Comparison of ENCODE assay signal across 8 mouse cellular contexts in genomic region chr5:24908141-24908819, GRCm38 (mm10).
DNase-seq lines count a peak whose midpoint lies in the region; ATAC-seq and TF ChIP-seq lines count a peak whose summit lies in the region.

No protein-coding gene starts in this region.

- peaks cover 12% of the 10 kb centered on the region for H3K36me3 ChIP-seq in forebrain, embryonic 10.5 days (replicated peaks)
- no peaks in the 10 kb centered on the region for H3K36me3 ChIP-seq in heart, embryonic 15.5 days
- no peaks in the 10 kb centered on the region for H3K36me3 ChIP-seq in liver, embryonic 15.5 days (replicated peaks)
- H3K36me3 ChIP-seq in neural tube, embryonic 14.5 days (ENCODE audit: control insufficient read depth, insufficient read depth, low read length): no peaks in the 10 kb centered on the region
- H3K36me3 ChIP-seq in testis, adult 2 months (ENCODE audit: control insufficient read depth, insufficient read depth, low read length): no peaks in the 10 kb centered on the region

- TF ChIP-seq POLR2A in brain, embryonic 14.5 days (IDR thresholded peaks at IDR 0.05; ENCODE audit: borderline replicate concordance, extremely low read depth, insufficient read depth, insufficient read length, poor library complexity, severe bottlenecking): peak; percentile 62
- peak; percentile 25; the same call in 1 of the 2 replicates for TF ChIP-seq POLR2A in testis, adult 2 months (IDR thresholded peaks at IDR 0.05; ENCODE audit: control insufficient read depth, low read depth, low read length)

- peaks cover 28% of the 10 kb centered on the region for H3K4me1 ChIP-seq in forebrain, embryonic 10.5 days
- peaks cover 22% of the 10 kb centered on the region for H3K4me1 ChIP-seq in heart, embryonic 15.5 days (replicated peaks)
- peaks cover 18% of the 10 kb centered on the region for H3K4me1 ChIP-seq in liver, embryonic 15.5 days (replicated peaks)
- H3K4me1 ChIP-seq in neural tube, embryonic 14.5 days (ENCODE audit: control insufficient read depth, insufficient read depth, low read length): peaks cover 8% of the 10 kb centered on the region; the same call in 1 of the 2 replicates
- H3K4me1 ChIP-seq in testis, adult 2 months (ENCODE audit: control insufficient read depth, insufficient read depth, low read length): peaks cover 7% of the 10 kb centered on the region

- H3K27ac ChIP-seq in forebrain, embryonic 10.5 days: peak overlapping the region; percentile 98
- H3K27ac ChIP-seq in heart, embryonic 15.5 days: peak overlapping the region; percentile 97
- H3K27ac ChIP-seq in liver, embryonic 15.5 days (replicated peaks): peak overlapping the region; percentile 78
- peak overlapping the region; percentile 94 for H3K27ac ChIP-seq in neural tube, embryonic 14.5 days (ENCODE audit: low read depth, low read length)
- peak overlapping the region; percentile 77 for H3K27ac ChIP-seq in testis, adult 2 months (ENCODE audit: control insufficient read depth, insufficient read depth, low read depth, low read length)

- H3K27me3 ChIP-seq in forebrain, embryonic 10.5 days (ENCODE audit: poor library complexity, severe bottlenecking): no peaks in the 10 kb centered on the region
- no peaks in the 10 kb centered on the region for H3K27me3 ChIP-seq in heart, embryonic 15.5 days
- H3K27me3 ChIP-seq in liver, embryonic 15.5 days: peaks cover 27% of the 10 kb centered on the region
- H3K27me3 ChIP-seq in neural tube, embryonic 14.5 days (ENCODE audit: control insufficient read depth, insufficient read depth, low read length): no peaks in the 10 kb centered on the region
- no peaks in the 10 kb centered on the region for H3K27me3 ChIP-seq in testis, adult 2 months (ENCODE audit: control insufficient read depth, insufficient read depth, low read length)

- WGBS in forebrain, embryonic 10.5 days: 0% methylated on average over 72 of the region's 87 CpGs
- under 1% methylated on average over 79 of the region's 87 CpGs for WGBS in heart, embryonic 15.5 days
- under 1% methylated on average over 72 of the region's 87 CpGs for WGBS in liver, embryonic 15.5 days (ENCODE audit: insufficient replicate concordance)
- WGBS in neural tube, embryonic 14.5 days: under 1% methylated on average over 33 of the region's 87 CpGs

- peak; percentile 98 for DNase-seq in brain, embryonic 14.5 days (ENCODE audit: low read depth)
- peak; percentile 87 for DNase-seq in forebrain, embryonic 10.5 days (ENCODE audit: extremely low spot score, low spot score)
- peak; percentile 79 to 92 for DNase-seq in kidney, postnatal 25 days

- H3K4me2 ChIP-seq in heart, embryonic 15.5 days: peak overlapping the region; percentile 82
- peak overlapping the region; percentile 94 for H3K4me2 ChIP-seq in liver, embryonic 15.5 days
- peak overlapping the region; percentile 50 for H3K4me2 ChIP-seq in neural tube, embryonic 14.5 days (ENCODE audit: low read depth, low read length)

- H3K9me3 ChIP-seq in forebrain, embryonic 10.5 days: no peaks in the 10 kb centered on the region
- no peaks in the 10 kb centered on the region for H3K9me3 ChIP-seq in heart, embryonic 15.5 days (replicated peaks)
- H3K9me3 ChIP-seq in liver, embryonic 15.5 days (replicated peaks): no peaks in the 10 kb centered on the region
- H3K9me3 ChIP-seq in neural tube, embryonic 14.5 days (ENCODE audit: control insufficient read depth, low read length): no peaks in the 10 kb centered on the region

- H3K4me3 ChIP-seq in forebrain, embryonic 10.5 days: peak overlapping the region; percentile 96
- peak overlapping the region; percentile 75 for H3K4me3 ChIP-seq in heart, embryonic 15.5 days
- peak overlapping the region; percentile 70 for H3K4me3 ChIP-seq in liver, embryonic 15.5 days (replicated peaks)
- peak overlapping the region; percentile 87 for H3K4me3 ChIP-seq in neural tube, embryonic 14.5 days (ENCODE audit: low read depth, low read length)
- peak overlapping the region; percentile 95 for H3K4me3 ChIP-seq in testis, adult 2 months (ENCODE audit: control insufficient read depth, low read depth, low read length)

- H3K9ac ChIP-seq in heart, embryonic 15.5 days: peak overlapping the region; percentile 90
- H3K9ac ChIP-seq in liver, embryonic 15.5 days: peak overlapping the region; percentile 62
- H3K9ac ChIP-seq in neural tube, embryonic 14.5 days (replicated peaks; ENCODE audit: low read depth, low read length): peak overlapping the region; percentile 87

- peak; percentile 56 for TF ChIP-seq CTCF in brain, embryonic 14.5 days (IDR thresholded peaks at IDR 0.05; ENCODE audit: borderline replicate concordance, extremely low read depth, insufficient read depth, insufficient read length)
- peak; percentile 22; the same call in 1 of the 2 replicates for TF ChIP-seq CTCF in testis, adult 2 months (IDR thresholded peaks at IDR 0.05; ENCODE audit: control insufficient read depth, insufficient read depth, insufficient replicate concordance, low read depth, low read length)

- ATAC-seq in CD4-positive, CD25-positive, alpha-beta regulatory T cell, adult 4 months: peak; percentile 83
- ATAC-seq in heart, embryonic 15.5 days (replicated peaks; ENCODE audit: insufficient number of reproducible peaks, insufficient read depth, low FRiP score, low read depth): peak; percentile 90
- peak; percentile 85 for ATAC-seq in liver, embryonic 15.5 days (ENCODE audit: insufficient read depth)
- peak; percentile 97 for ATAC-seq in neural tube, embryonic 14.5 days (ENCODE audit: low read depth)

Comparison
In these comparisons a context has a peak if more than half of its experiments do, and no peak if none do; other contexts are left out.
1. Peak in every context shown above with its lines: DNase-seq, ATAC-seq, H3K4me3 ChIP-seq and H3K27ac ChIP-seq.